Mouse (Mus musculus): ENCODE data around the gene Haus7.
"Not testable (repeated sequence)": the region's sequence is repeated elsewhere in the genome, so short reads cannot be mapped to it uniquely, and the experiment has no call there.

The Haus7 gene

DNA sequence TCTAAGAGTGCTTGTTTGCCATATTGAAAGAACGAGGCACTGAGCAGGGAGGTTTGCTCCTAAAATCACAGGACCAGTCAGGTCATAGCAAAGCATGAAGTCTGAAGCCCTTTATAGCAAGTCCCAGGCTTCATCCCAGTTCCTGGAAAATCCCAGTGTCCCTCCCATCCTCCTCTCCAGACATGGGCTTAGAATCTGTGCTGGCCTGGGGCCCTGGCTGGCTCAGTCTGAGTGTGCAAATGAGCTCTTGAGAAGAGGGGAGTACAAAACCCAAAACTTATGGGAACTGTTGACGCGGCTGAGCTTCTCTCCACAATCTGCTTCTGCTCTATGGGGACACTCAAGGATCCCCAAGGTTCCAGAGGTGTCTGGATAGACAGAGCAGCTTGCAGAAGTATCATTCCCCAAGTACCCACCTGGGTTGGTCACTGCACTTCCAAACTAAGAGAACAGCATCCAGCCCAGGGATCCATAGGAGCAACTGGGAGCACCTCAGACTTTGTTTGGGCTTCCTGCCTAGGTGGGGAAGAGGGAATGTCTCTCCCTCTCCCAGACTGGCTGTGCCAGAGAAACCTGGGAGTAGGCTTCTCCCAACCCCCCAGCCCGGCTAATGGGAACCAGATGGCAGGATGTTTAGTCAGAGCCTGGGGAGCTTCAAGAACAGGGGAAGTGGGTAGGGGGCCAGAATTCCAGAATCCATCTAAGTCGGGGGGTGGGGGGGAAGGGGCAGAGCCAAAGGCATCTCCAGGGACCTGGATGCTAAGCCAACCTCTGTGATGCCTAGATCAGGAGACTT, 8.8 kb upstream of the Haus7 start:
- DNase-seq (ENCODE audit: low spot score), result no peak

DNA sequence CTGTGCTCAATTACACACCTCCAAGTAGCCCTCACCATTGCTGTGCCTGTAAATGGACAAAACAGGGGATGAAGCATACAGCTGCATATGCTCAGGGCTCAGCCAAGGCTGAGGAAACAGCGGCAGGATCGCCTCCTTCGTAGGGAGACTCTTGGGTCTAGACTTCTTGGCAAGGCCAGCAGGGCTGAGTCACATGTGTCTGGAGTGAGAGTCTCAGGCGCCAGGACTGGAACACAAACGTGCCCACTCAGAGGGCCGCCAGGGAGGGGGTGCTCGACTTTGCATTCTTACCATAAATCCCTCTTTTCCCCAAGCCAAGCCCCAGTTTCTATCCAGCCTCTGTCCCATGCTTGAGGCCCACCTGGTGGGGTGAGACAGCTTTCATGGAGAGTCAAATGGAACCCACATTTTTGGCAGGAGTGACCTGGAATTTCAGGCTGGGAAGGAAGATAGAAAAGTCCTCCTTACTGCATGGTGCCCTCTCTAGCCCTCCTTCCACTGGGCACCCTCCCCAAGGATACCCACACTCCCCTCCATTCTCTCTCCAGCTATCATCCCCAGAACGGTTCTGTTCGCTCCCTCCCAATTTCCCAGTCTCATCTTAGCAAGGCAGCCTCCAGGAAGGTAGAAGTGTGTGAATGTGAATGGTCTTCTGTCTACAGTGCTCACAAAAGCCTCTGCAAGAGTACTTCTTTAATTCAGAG, 6.8 kb upstream of the Haus7 start:
- DNase-seq (ENCODE audit: low spot score), result no peak

DNA sequence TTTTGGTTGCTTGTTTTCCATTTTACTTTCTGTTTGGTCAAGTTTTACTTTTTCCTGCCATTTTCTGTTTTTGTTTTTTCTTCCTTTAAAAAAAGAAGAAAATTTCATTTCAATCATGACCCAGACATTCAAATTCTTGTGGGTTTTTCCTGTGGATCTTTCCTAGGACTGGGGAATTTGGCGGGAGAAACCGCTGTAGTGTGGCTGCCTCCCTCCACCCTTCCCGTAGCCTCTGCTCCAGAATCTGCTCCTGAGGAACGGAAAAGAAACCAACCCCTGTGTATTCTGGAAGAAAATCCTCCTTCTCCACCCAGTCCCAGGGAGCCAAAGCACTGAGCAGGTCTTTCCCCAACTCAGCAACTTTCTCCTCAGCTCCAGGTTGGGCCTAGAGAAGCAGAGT, 1.9 kb upstream of the Haus7 start:
- DNase-seq (ENCODE audit: low spot score), result no peak

DNA sequence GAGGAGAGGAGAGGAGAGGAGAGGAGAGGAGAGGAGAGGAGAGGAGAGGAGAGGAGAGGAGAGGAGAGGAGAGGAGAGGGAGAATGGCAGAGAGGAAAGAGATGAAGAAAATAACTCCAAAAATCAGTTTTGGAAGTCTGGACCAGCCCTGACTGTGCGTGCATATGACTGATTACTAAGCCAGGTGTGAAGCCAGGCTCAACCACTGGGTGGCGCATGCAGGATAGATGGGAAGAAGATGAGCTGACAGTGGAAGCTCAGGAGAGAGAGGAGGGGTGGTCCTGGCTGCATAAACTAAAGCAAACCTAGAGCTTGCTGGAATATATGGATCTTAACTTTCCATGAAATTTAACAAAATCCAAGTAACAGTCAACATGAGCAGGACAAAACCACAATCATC, 6.9 kb downstream of the Haus7 start:
- DNase-seq (ENCODE audit: low spot score), result peak; percentile 72

DNA sequence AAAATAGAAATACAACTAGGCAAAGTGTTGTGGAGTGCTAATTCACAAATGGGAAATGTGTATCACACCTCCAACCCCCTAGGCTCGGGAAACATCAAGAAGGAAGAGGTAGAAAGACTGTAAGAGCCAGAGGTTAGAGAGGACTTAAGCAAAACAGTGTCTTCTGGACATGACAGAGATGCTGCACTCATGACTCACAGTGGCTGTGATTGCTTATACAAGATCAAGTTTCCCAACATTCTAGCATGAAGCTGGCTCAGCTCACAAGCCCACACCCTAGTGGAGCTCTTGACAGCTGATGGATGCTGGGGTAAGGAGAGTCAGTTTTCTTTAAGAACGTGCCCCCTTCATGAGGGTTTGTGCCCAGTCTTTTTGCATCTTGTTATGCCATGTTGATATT, 17.4 kb downstream of the Haus7 start:
- DNase-seq (ENCODE audit: low spot score), result no peak

DNA sequence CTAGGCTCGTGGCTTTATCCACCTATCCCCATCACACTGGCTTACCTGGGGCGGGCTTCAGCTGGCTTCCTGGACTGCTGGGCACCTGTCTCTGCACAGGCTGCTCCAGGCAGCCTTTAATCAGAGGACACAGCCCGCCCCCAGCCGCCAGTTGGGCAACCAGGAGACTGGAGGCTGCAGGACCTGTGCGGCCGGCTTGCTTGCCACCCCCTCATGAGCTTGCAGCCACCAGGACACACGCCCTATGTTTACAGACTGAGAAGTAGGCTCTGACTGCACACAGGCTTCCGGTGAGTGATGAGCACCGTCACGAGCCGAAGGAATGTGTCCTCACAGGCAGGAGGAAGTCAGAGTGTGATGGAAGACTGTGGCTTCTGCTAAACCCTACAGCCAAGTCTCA, 23.6 kb downstream of the Haus7 start, which contains the start of gene Trex2:
Gene Trex2, minus strand, starts transcription at position 93 of the 400 bp plus-strand sequence.
- no peak for DNase-seq (ENCODE audit: low spot score)

DNA sequence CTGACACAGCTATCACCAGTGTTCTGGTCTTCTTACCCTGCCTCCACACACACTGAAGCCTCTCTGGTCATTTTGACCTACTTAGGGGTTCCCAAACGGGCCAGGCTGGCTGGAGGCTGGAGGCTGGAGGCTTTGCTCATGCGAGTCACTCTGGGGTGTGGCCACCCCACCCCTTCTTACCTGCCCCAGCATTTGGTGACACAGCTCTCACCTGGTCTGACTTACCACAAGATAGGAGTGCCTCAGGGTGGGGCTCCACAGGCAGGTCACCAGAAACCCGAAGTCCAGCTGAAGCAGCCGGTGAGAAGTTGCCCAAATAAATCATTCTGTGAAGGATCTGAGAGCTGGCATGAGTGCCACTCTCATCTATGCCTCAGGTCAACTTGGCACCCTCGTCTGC, 26.0 kb downstream of the Haus7 start:
- no peak for DNase-seq (ENCODE audit: low spot score)

DNA sequence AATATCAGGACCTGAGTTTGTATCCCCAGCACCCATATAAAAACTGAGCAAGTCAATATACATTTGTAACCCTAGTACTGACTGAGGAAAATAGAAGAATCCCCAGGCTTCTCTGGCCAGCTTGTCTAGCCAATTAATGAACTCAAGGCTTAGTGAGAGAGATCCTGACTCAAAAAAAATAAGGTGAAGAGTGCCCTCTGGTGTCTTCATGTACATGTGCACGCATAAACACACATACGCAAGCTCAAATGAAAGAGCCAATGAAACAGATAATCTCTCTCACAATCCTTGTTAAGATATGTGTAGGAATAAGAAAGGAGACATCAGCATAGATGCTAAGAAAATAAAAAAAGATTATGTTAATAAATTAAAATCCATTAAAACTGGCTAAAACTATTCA, 28.8 kb downstream of the Haus7 start:
- peak; percentile 25 for DNase-seq (ENCODE audit: low spot score)

DNA sequence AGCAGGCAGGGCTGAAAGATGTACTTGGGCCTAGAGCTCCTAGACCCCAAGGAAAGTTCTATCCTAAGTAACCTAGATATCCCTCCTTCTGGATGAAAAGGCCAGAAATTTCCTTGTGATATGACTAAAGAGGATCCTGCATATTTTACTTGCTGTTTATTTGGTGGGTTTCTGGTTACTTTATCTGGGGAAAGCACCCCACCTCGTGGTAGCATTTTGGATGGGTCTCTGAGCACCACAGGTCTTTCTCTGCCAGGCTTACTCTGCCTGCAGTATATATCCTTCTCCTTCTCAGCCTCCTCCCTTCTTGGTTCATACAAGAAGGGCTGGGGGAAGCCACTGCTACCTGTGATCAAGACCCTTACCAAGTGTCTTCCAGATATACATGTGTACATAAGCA, 46.1 kb downstream of the Haus7 start:
- DNase-seq (ENCODE audit: low spot score), result no peak

DNA sequence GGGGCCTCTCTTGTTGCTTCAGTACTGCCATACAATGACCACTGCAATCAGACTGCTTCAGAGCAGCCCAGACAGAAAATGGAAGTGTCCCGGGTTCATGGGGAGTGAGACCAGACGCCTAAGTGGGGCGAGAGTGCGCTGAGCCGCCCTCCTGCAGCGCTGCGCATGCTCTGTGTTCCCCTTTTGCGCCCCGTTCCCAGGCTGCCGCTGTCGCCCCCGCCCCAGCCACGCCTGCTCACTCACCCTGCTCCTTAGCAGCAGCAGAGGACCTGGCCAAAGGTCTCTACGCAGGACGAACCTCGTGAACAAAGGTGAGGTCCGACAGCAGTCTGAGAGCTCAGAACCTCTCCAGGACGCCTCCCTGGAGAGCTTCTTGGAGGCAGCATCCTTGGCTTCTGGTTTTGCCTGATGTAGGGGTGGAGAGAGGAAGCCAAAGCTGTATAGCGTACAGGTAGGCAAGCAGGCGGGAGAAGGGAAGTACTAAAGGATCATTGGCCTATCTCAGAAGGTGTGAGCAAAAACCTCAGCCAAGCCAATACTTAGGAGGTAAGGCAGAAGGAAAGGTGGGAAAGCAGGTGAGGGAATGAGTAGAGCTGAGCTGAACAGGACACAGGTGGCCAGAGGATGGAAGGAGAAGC, 47.8 kb downstream of the Haus7 start, which contains the start of gene Zfp92:
Gene Zfp92, plus strand, starts transcription at position 217 of the 638 bp plus-strand sequence.
- DNase-seq (ENCODE audit: low spot score), result peak; percentile 31

DNA sequence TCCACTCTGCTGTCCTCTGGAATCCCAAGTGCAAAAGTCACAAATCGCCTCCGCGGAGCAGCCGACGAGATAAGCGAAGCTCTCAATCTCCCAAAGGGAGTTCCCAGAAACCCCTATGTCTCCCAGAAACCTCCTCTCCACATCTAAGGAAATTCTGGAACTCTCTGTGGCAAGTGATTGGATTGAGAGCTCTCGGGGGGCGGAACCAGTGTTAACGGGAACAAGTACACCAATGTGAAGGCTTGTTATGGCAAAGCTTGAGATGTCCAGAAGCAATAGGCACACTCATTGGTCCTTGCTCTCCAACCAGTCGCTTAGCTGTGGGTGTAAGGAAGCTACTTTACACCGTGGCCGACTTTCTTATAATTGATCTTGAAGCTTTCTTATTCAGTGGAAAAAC, 57.2 kb downstream of the Haus7 start:
- DNase-seq (ENCODE audit: low spot score), result no peak

DNA sequence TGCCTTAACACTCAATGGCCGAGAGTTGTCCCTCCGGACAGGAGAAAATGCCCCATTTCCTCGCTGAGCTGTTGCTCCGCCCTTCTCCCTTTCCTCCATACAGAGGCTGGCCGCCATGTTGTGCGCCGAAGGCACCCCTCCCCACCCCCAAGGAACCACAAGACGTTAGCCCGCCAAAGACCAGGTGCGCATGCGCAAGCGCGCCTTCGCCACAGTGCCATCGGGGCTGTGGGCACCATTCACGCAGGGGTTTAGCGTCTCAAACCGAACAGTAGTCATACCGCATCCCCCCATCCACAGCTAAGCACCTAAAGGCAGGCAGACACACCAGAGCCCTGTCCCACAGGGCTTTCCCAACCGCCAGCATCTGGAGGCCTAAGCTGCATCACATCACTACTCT, 57.9 kb downstream of the Haus7 start:
- no peak for DNase-seq (ENCODE audit: low spot score)

DNA sequence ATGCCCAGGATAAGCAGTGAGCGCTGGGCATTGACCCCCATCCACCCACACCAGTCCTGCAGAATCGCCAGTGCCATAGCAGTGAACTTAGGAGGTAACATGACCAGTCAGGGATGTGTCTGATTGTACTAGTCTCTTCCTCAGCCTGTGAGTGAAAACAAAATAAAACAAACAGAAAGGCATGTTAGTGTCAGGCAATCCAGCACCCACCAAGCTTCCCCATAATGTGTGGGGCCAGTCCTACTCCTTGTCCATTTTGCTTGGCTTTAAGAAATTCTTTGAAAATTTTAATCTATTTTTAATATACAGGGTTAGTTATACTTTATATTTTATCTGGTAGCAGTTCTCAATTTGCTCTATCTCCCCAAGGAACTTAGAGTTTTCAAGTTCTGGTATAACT, 60.2 kb downstream of the Haus7 start, which contains the start of gene Gm18336:
Gene Gm18336, minus strand, starts transcription at position 101 of the 400 bp plus-strand sequence.
- not testable (repeated sequence) for DNase-seq (ENCODE audit: low spot score)

DNA sequence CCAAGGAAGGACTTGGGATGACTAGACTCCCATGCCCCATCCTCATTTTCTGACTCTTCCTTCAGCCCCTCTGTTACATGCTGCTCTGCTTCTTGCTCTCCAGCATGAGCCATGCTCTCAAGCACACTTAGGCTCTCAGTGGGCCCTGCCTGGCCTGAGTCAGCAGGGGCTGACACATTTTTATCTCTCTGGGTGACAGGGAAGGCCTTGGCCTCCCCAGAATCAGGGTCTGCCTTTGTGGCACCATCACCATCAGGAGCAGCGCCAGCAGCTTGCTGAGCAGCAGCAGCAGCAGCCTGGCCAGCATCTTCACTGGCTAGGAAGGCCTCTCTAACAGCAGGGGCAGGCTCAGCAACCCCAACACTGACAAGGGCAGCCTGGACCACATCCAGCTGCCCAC, 62.4 kb downstream of the Haus7 start:
- no peak for DNase-seq (ENCODE audit: low spot score)

DNA sequence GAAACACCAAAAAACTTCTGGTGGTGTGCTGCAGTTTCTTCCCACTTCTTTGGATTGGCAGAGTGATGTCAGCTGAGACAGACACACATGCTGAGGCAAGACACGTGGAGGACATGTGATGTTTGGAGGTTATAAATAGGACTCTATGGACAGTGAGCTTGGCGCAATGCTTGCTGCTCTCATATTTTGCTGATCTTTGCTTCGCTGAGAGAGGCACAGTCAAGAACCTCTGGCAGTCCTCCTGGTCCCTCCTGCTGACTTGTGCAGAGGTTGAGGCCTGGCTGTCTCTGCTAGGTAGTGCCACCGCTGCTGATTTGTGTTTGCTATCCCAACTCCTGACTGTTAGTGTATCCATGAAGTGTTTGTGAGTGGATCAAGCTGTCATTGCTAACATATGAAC, 67.4 kb downstream of the Haus7 start:
- DNase-seq (ENCODE audit: low spot score), result no peak
